Mouse (Mus musculus): ENCODE data around the gene I830077J02Rik. TPM values are rescaled to one million over a fixed set of nuclear protein-coding genes. Genes with fewer than 3 reads are reported as not detected.
"Not testable (repeated sequence)": the region's sequence is repeated elsewhere in the genome, so short reads cannot be mapped to it uniquely, and the experiment has no call there.

The I830077J02Rik gene
- polyA plus RNA-seq, 1 experiment from 2014 or later, result 0.49 TPM

- no peaks in the 10 kb centered on the region for H3K36me3 ChIP-seq (replicated peaks; ENCODE audit: control insufficient read depth, insufficient read depth, low read depth, low read length)
- WGBS, result 85% methylated on average over 7 of the region's 7 CpGs
- no peaks in the 10 kb centered on the region for H3K9me3 ChIP-seq (replicated peaks; ENCODE audit: control insufficient read depth, low read length)
- ATAC-seq (replicated peaks; ENCODE audit: insufficient number of reproducible peaks, low FRiP score, low TSS enrichment, low read depth), result no peak
- no peak overlapping the region; the same call in 1 of the 2 replicates for H3K27ac ChIP-seq (replicated peaks; ENCODE audit: low read depth, low read length)
- H3K4me2 ChIP-seq (ENCODE audit: low read depth, low read length), result no peak overlapping the region
- no peak overlapping the region for H3K9ac ChIP-seq (replicated peaks; ENCODE audit: low read length)
- H3K4me1 ChIP-seq (ENCODE audit: control insufficient read depth, insufficient read depth, low read length), result no peaks in the 10 kb centered on the region
- DNase-seq (ENCODE audit: low spot score), result no peak
- H3K4me3 ChIP-seq (ENCODE audit: low read depth, low read length), result no peak overlapping the region
- no peaks in the 10 kb centered on the region for H3K27me3 ChIP-seq (ENCODE audit: control insufficient read depth, insufficient read depth, low read length)
Measured at GRCm38 (mm10) chr3:105929821-105930220, 2.6 kb downstream of the I830077J02Rik start.

- no peak overlapping the region for H3K4me3 ChIP-seq (ENCODE audit: low read depth, low read length)
- H3K4me1 ChIP-seq (ENCODE audit: control insufficient read depth, insufficient read depth, low read length), result no peaks in the 10 kb centered on the region
- no peak for DNase-seq (ENCODE audit: low spot score)
- H3K4me2 ChIP-seq (ENCODE audit: low read depth, low read length), result no peak overlapping the region
- H3K27ac ChIP-seq (replicated peaks; ENCODE audit: low read depth, low read length), result no peak overlapping the region
- 82% methylated on average over 6 of the region's 6 CpGs for WGBS
- no peaks in the 10 kb centered on the region for H3K27me3 ChIP-seq (ENCODE audit: control insufficient read depth, insufficient read depth, low read length)
- no peak for ATAC-seq (replicated peaks; ENCODE audit: insufficient number of reproducible peaks, low FRiP score, low TSS enrichment, low read depth)
- no peaks in the 10 kb centered on the region for H3K36me3 ChIP-seq (replicated peaks; ENCODE audit: control insufficient read depth, insufficient read depth, low read depth, low read length)
- no peaks in the 10 kb centered on the region for H3K9me3 ChIP-seq (replicated peaks; ENCODE audit: control insufficient read depth, low read length)
- no peak overlapping the region for H3K9ac ChIP-seq (replicated peaks; ENCODE audit: low read length)
Measured at GRCm38 (mm10) chr3:105928781-105929180, 3.7 kb downstream of the I830077J02Rik start.

DNA sequence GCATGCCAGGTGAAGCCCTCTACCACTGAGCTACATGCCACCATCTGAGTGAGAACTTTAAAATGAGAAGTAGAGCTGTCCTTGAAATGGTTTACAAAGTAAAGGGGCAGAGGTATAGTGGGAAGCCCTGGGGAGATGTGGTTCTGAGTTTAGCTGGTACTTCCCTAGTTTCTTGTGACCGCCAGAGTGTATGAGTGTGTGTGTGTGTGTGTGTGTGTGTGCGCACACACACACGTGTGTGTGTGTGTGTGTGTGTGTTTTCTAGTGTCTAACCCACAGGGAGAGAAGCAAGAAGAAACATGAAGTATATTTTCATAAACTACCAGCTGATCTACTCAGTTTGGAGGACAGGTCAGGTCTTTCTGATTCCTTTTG is 4.3 kb downstream of the I830077J02Rik start:
- H3K9me3 ChIP-seq (replicated peaks; ENCODE audit: control insufficient read depth, low read length), result no peaks in the 10 kb centered on the region
- no peak overlapping the region for H3K9ac ChIP-seq (replicated peaks; ENCODE audit: low read length)
- ATAC-seq (replicated peaks; ENCODE audit: insufficient number of reproducible peaks, low FRiP score, low TSS enrichment, low read depth) (no peak), DNase-seq (ENCODE audit: low spot score) (no peak)
- H3K4me2 ChIP-seq (ENCODE audit: low read depth, low read length), result no peak overlapping the region
- no peaks in the 10 kb centered on the region for H3K36me3 ChIP-seq (replicated peaks; ENCODE audit: control insufficient read depth, insufficient read depth, low read depth, low read length)
- no peak overlapping the region for H3K4me3 ChIP-seq (ENCODE audit: low read depth, low read length)
- no peaks in the 10 kb centered on the region for H3K27me3 ChIP-seq (ENCODE audit: control insufficient read depth, insufficient read depth, low read length)
- no peak overlapping the region for H3K27ac ChIP-seq (replicated peaks; ENCODE audit: low read depth, low read length)
- 91% methylated on average over 3 of the region's 3 CpGs for WGBS
- no peaks in the 10 kb centered on the region for H3K4me1 ChIP-seq (ENCODE audit: control insufficient read depth, insufficient read depth, low read length)

DNA sequence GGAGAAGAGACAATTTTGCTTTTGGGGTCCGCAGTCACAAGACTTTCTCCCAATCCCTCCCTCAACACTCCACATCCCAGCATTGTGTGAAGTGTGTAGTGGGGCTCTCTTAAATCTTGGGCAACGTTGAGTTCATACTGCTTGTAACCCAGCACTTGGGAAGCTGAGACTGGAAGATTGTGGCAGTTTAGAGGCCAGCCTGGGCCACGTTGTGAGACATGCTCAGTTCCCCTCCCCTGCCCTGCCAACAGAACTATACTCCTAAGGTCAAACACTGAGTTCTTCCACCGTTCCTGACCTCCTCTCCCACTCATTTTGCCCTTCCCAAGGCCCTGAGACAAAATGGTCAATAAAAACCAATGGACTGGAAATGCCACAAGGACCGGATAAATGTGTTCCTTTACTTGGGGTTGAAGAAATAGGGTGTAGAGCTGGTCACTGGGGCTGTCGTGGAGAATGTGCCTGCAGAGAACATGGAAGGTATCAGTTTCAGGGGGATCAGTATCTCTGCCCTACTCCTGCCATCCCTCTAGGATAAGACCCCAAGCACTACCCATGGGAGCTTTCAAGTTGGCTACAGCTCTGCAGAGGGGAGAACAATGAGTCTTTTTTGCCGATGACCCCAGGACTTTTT is 4.8 kb downstream of the I830077J02Rik start:
- no peak overlapping the region for H3K4me3 ChIP-seq (ENCODE audit: low read depth, low read length)
- H3K27ac ChIP-seq (replicated peaks; ENCODE audit: low read depth, low read length), result no peak overlapping the region
- 82% methylated on average over 7 of the region's 7 CpGs for WGBS
- H3K4me2 ChIP-seq (ENCODE audit: low read depth, low read length), result no peak overlapping the region
- H3K9ac ChIP-seq (replicated peaks; ENCODE audit: low read length), result no peak overlapping the region
- no peaks in the 10 kb centered on the region for H3K4me1 ChIP-seq (ENCODE audit: control insufficient read depth, insufficient read depth, low read length)
- no peak for ATAC-seq (replicated peaks; ENCODE audit: insufficient number of reproducible peaks, low FRiP score, low TSS enrichment, low read depth)
- H3K27me3 ChIP-seq (ENCODE audit: control insufficient read depth, insufficient read depth, low read length), result no peaks in the 10 kb centered on the region
- no peaks in the 10 kb centered on the region for H3K9me3 ChIP-seq (replicated peaks; ENCODE audit: control insufficient read depth, low read length)
- no peaks in the 10 kb centered on the region for H3K36me3 ChIP-seq (replicated peaks; ENCODE audit: control insufficient read depth, insufficient read depth, low read depth, low read length)
- DNase-seq (ENCODE audit: low spot score), result no peak

- H3K4me2 ChIP-seq (ENCODE audit: low read depth, low read length), result no peak overlapping the region
- DNase-seq (ENCODE audit: low spot score), result no peak
- no peaks in the 10 kb centered on the region for H3K27me3 ChIP-seq (ENCODE audit: control insufficient read depth, insufficient read depth, low read length)
- no peak for ATAC-seq (replicated peaks; ENCODE audit: insufficient number of reproducible peaks, low FRiP score, low TSS enrichment, low read depth)
- WGBS, result 82% methylated on average over 9 of the region's 9 CpGs
- no peaks in the 10 kb centered on the region for H3K36me3 ChIP-seq (replicated peaks; ENCODE audit: control insufficient read depth, insufficient read depth, low read depth, low read length)
- H3K9ac ChIP-seq (replicated peaks; ENCODE audit: low read length), result no peak overlapping the region
- no peak overlapping the region for H3K4me3 ChIP-seq (ENCODE audit: low read depth, low read length)
- H3K27ac ChIP-seq (replicated peaks; ENCODE audit: low read depth, low read length), result no peak overlapping the region
- H3K4me1 ChIP-seq (ENCODE audit: control insufficient read depth, insufficient read depth, low read length), result no peaks in the 10 kb centered on the region
- no peaks in the 10 kb centered on the region for H3K9me3 ChIP-seq (replicated peaks; ENCODE audit: control insufficient read depth, low read length)
Measured at GRCm38 (mm10) chr3:105924616-105925015, 7.8 kb downstream of the I830077J02Rik start.

- H3K27ac ChIP-seq (replicated peaks; ENCODE audit: low read depth, low read length), result no peak overlapping the region
- no peaks in the 10 kb centered on the region for H3K27me3 ChIP-seq (ENCODE audit: control insufficient read depth, insufficient read depth, low read length)
- no peaks in the 10 kb centered on the region for H3K36me3 ChIP-seq (replicated peaks; ENCODE audit: control insufficient read depth, insufficient read depth, low read depth, low read length)
- no peak overlapping the region for H3K9ac ChIP-seq (replicated peaks; ENCODE audit: low read length)
- H3K4me2 ChIP-seq (ENCODE audit: low read depth, low read length), result no peak overlapping the region
- 73% methylated on average over 2 of the region's 2 CpGs for WGBS
- no peaks in the 10 kb centered on the region for H3K9me3 ChIP-seq (replicated peaks; ENCODE audit: control insufficient read depth, low read length)
- DNase-seq (ENCODE audit: low spot score), result no peak
- ATAC-seq (replicated peaks; ENCODE audit: insufficient number of reproducible peaks, low FRiP score, low TSS enrichment, low read depth), result no peak
- H3K4me1 ChIP-seq (ENCODE audit: control insufficient read depth, insufficient read depth, low read length), result no peaks in the 10 kb centered on the region
- H3K4me3 ChIP-seq (ENCODE audit: low read depth, low read length), result no peak overlapping the region
Measured at GRCm38 (mm10) chr3:105921959-105922358, 10.5 kb downstream of the I830077J02Rik start.

GRCm38 (mm10) chr3:105920743-105921142 is 11.7 kb downstream of the I830077J02Rik start:
- H3K9ac ChIP-seq (replicated peaks; ENCODE audit: low read length); H3K27me3 ChIP-seq (ENCODE audit: control insufficient read depth, insufficient read depth, low read length); H3K27ac ChIP-seq (replicated peaks; ENCODE audit: low read depth, low read length); H3K36me3 ChIP-seq (replicated peaks; ENCODE audit: control insufficient read depth, insufficient read depth, low read depth, low read length); DNase-seq (ENCODE audit: low spot score); H3K4me3 ChIP-seq (ENCODE audit: low read depth, low read length); ATAC-seq (replicated peaks; ENCODE audit: insufficient number of reproducible peaks, low FRiP score, low TSS enrichment, low read depth); H3K4me2 ChIP-seq (ENCODE audit: low read depth, low read length); H3K9me3 ChIP-seq (replicated peaks; ENCODE audit: control insufficient read depth, low read length); H3K4me1 ChIP-seq (ENCODE audit: control insufficient read depth, insufficient read depth, low read length): not testable (repeated sequence)

DNA sequence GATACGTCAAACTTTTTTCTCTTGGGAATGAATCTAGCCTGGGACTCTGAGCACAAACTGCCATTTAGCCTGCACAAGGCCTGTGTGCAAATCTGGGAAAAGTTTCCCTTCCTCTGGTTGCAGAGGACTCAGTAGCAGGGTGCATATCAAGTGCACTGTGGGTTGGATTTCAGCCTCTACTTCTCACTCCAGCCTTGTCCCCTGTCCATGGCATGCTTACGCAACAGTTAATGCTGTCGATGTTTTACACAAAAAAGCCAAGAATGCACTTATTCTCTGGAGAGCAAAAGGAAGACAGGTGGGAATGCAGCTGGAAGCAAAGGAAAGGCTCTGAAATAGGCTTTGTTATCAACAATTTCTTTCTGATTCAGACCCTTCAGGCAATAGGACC is 14.1 kb downstream of the I830077J02Rik start:
- Histone ChIP-seq H3K4me1 (ENCODE audit: control insufficient read depth, insufficient read depth, low read length) (no peaks in the 10 kb centered on the region), H3K4me3 (ENCODE audit: low read depth, low read length) (no peak overlapping the region), H3K9me3 (replicated peaks; ENCODE audit: control insufficient read depth, low read length) (no peaks in the 10 kb centered on the region), H3K27me3 (ENCODE audit: control insufficient read depth, insufficient read depth, low read length) (no peaks in the 10 kb centered on the region), H3K4me2 (ENCODE audit: low read depth, low read length) (no peak overlapping the region), H3K27ac (replicated peaks; ENCODE audit: low read depth, low read length) (no peak overlapping the region), H3K36me3 (replicated peaks; ENCODE audit: control insufficient read depth, insufficient read depth, low read depth, low read length) (no peaks in the 10 kb centered on the region), H3K9ac (replicated peaks; ENCODE audit: low read length) (no peak overlapping the region)
- 79% methylated on average over 3 of the region's 3 CpGs for WGBS
- ATAC-seq (replicated peaks; ENCODE audit: insufficient number of reproducible peaks, low FRiP score, low TSS enrichment, low read depth) (no peak), DNase-seq (ENCODE audit: low spot score) (no peak)
